Mouse (Mus musculus) lung, postnatal 0 days (tissue): ENCODE results near the gene Gm20388. TPM values are rescaled to one million over a fixed set of nuclear protein-coding genes. Genes with fewer than 3 reads are reported as not detected.

ENCODE experiments used
- ATAC-seq: fragments of 200-750 bp; cut with Nextera tagmentation; 2 replicates; pipeline ENCODE4 v1.8.0; 2017; ENCODE audit warnings: moderate library complexity
- DNase-seq: peaks from one replicate; pipeline ENCODE4 v3.0.0-alpha.2; 2016; ENCODE audit warnings: low spot score
- H3K27ac ChIP-seq: fragments of 300-500 bp; sonication (generic); 2 replicates; pipeline ENCODE4 v1.5.1; 2014; ENCODE audit warnings: antibody characterized with exemption, mild to moderate bottlenecking, low read length, mixed read lengths
- H3K27me3 ChIP-seq: fragments of 300-500 bp; sonication (generic); replicated peaks from 2 replicates; pipeline ENCODE4 v1.6.1; 2014; ENCODE audit warnings: low read length, mixed read lengths; ENCODE audit not compliant: insufficient read depth
- H3K36me3 ChIP-seq: fragments of 300-500 bp; sonication (generic); 2 replicates; pipeline ENCODE4 v1.6.1; 2014; ENCODE audit warnings: low read length, mixed read lengths; ENCODE audit not compliant: insufficient read depth
- H3K4me1 ChIP-seq: fragments of 300-500 bp; sonication (generic); 2 replicates; pipeline ENCODE4 v1.6.1; 2014; ENCODE audit warnings: antibody characterized with exemption, low read depth, low read length, mixed read lengths; ENCODE audit not compliant: insufficient read depth
- H3K4me2 ChIP-seq: fragments of 300-500 bp; sonication (generic); replicated peaks from 2 replicates; pipeline ENCODE4 v1.6.1; 2014; ENCODE audit warnings: low read depth, mild to moderate bottlenecking, low read length, moderate library complexity, mixed read lengths
- H3K4me3 ChIP-seq: fragments of 300-500 bp; sonication (generic); 2 replicates; pipeline ENCODE4 v1.5.1; 2014; ENCODE audit warnings: low read depth, low read length
- H3K9ac ChIP-seq: fragments of 300-500 bp; sonication (generic); replicated peaks from 2 replicates; pipeline ENCODE4 v1.6.1; 2014; ENCODE audit warnings: low read depth, mild to moderate bottlenecking
- H3K9me3 ChIP-seq: fragments of 300-500 bp; sonication (generic); 2 replicates; pipeline ENCODE4 v1.6.1; 2016; ENCODE audit warnings: low read length, mixed read lengths
- CTCF ChIP-seq: IDR thresholded peaks from 2 replicates; pipeline ENCODE4 v1.5.1; 2016; ENCODE audit warnings: antibody characterized with exemption, mild to moderate bottlenecking
- EP300 ChIP-seq: IDR thresholded peaks from 2 replicates; pipeline ENCODE4 v1.6.1; 2016; ENCODE audit warnings: antibody characterized with exemption, mild to moderate bottlenecking, control low read depth
- WGBS: fragments of 180-500 bp; shearing (Covaris S2); extraction: QIAGEN DNeasy Blood & Tissue Kit; methylation state at CpG from one replicate; pipeline ENCODE4 v1.1.7; 2014; 5-methylcytosine and 5-hydroxymethylcytosine counted together
- polyA plus RNA-seq: library from polyadenylated mRNA; unstranded; fragments of >200 nt; fragmentation: Nextera tagmentation; extraction: Ambion mirVana; gene quantifications from 2 replicates; pipeline ENCODE4 v1.2.1, GENCODE M21; 2015

Gene Gm20388
- polyA plus RNA-seq, 1 experiment from 2014 or later = not detected

GRCm38 (mm10) chr8:123760579-123760978, 3849.9 kb downstream of the Gm20388 start:
- H3K27me3 ChIP-seq = no peaks in the 10 kb centered on the region
- no peak overlapping the region for H3K4me3 ChIP-seq
- H3K36me3 ChIP-seq = no peaks in the 10 kb centered on the region
- DNase-seq (no peak), ATAC-seq (no peak)
- H3K9me3 ChIP-seq = no peaks in the 10 kb centered on the region
- no peak overlapping the region for H3K27ac ChIP-seq
- 60% methylated on average over 5 of the region's 5 CpGs for WGBS
- no peak overlapping the region for H3K9ac ChIP-seq
- H3K4me2 ChIP-seq = no peak overlapping the region
- no peak for TF ChIP-seq EP300
- peaks cover 8% of the 10 kb centered on the region; the same call in 1 of the 2 replicates for H3K4me1 ChIP-seq

DNA sequence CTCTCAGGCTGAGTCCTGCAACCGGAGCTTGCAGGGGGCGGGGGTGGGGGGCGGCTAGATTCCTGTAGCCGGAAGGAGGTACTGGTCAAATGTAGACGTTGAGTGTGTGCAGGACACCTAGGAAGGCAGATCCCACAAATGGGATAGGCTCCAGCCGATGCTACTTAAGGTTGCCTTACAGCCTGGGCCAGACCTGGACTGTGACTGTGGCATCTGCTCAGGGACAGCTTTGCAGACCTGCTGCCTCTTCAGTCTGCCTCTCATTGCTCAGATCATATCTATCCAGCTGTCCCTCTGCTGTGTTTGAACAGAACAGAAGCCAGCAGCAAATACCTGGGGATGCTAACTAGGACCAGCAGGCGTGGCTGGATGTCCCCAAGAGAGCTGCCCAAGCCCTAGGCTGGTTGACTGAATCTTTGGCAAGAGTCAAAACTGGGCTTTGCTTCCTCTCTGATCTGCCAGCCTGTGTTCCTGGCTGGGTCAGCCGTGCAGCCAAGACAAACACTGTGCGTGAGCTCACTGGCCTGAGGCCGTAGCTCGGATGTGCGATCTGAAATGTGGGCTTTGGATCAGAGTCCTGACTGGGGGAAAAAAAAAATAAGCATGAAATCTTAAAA, 3850.7 kb downstream of the Gm20388 start:
- Histone ChIP-seq H3K4me2 (no peak overlapping the region), H3K9me3 (no peaks in the 10 kb centered on the region), H3K36me3 (no peaks in the 10 kb centered on the region), H3K27ac (0 out of 2 replicates have a peak overlapping the region, but pooled peaks have one; percentile 32), H3K27me3 (no peaks in the 10 kb centered on the region), H3K4me1 (peaks cover 8% of the 10 kb centered on the region; the same call in 1 of the 2 replicates), H3K4me3 (no peak overlapping the region), H3K9ac (no peak overlapping the region)
- DNase-seq = peak; percentile 56
- peak; percentile 32 for ATAC-seq
- no peak for TF ChIP-seq CTCF
- no peak for TF ChIP-seq EP300
- WGBS = 31% methylated on average over 12 of the region's 12 CpGs

DNA sequence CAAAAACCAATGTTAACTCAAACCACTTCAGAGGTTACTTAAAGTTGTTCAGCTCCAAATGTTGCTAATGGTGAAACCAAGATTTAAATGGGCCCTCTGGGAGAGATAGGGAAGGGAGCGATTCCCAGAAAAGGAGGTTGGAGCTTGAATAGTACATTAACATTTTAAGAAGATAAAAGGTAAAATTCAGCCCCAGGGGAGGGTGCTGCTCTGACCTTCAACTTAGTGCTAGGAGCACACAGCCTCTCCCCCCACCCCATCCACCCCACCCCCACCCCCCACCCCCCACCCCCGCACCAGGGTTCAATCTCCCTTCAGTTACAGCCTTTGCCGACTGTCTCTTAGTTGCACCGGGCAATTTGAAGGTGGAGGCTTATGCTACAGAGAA, 3851.2 kb downstream of the Gm20388 start:
- Histone ChIP-seq H3K9me3 (no peaks in the 10 kb centered on the region), H3K4me3 (no peak overlapping the region), H3K27ac (no peak overlapping the region), H3K4me1 (peaks cover 8% of the 10 kb centered on the region; the same call in 1 of the 2 replicates), H3K9ac (no peak overlapping the region), H3K27me3 (no peaks in the 10 kb centered on the region), H3K4me2 (no peak overlapping the region), H3K36me3 (no peaks in the 10 kb centered on the region)
- no peak for DNase-seq
- ATAC-seq = no peak
- 42% methylated on average over 4 of the region's 4 CpGs for WGBS
- TF ChIP-seq EP300 (no peak), CTCF (no peak)

DNA sequence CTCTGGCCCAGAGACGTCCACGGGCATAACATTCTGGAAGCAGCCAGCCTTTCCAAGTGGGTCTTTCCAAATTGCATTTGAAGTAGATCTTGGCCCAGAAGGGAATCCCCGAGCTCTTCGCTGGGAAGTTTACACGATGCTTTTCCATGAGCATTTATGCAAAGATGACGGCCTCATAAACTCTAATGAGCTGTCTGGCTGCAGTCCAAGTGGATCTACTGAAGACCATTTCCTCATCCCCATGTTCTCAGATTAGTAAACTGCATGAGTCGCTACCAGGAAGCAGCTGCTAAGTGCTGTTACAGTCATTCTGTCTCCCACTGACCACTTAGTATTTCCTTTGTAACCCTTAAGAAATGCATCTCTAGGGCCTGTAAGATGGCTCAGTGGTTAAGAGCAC, 3852.7 kb downstream of the Gm20388 start:
- peaks cover 8% of the 10 kb centered on the region; the same call in 1 of the 2 replicates for H3K4me1 ChIP-seq
- TF ChIP-seq EP300 (peak; percentile 74), CTCF (no peak)
- no peaks in the 10 kb centered on the region for H3K27me3 ChIP-seq
- DNase-seq (peak; percentile 96), ATAC-seq (peak; percentile 78)
- no peak overlapping the region for H3K4me3 ChIP-seq
- H3K9ac ChIP-seq = no peak overlapping the region
- no peaks in the 10 kb centered on the region for H3K36me3 ChIP-seq
- H3K27ac ChIP-seq = peak overlapping the region; percentile 47
- 16% methylated on average over 7 of the region's 7 CpGs for WGBS
- H3K4me2 ChIP-seq = no peak overlapping the region
- H3K9me3 ChIP-seq = no peaks in the 10 kb centered on the region

GRCm38 (mm10) chr8:123764671-123765070, 3854.0 kb downstream of the Gm20388 start:
- 39% methylated on average over 4 of the region's 4 CpGs for WGBS
- no peak for ATAC-seq

GRCm38 (mm10) chr8:123766516-123766915, 3855.9 kb downstream of the Gm20388 start:
- WGBS = 86% methylated on average over 4 of the region's 4 CpGs
- no peak for ATAC-seq

More at GRCm38 (mm10) chr8:123764671-123765070, 3854.0 kb downstream of the Gm20388 start:
- no peaks in the 10 kb centered on the region for H3K9me3 ChIP-seq
- TF ChIP-seq CTCF (peak; percentile 51), EP300 (no peak)
- H3K9ac ChIP-seq = no peak overlapping the region
- no peak overlapping the region for H3K4me2 ChIP-seq
- no peak overlapping the region for H3K4me3 ChIP-seq
- no peak for DNase-seq
- H3K27ac ChIP-seq = no peak overlapping the region
- H3K27me3 ChIP-seq = no peaks in the 10 kb centered on the region
- H3K36me3 ChIP-seq = no peaks in the 10 kb centered on the region
- peaks cover 8% of the 10 kb centered on the region; the same call in 1 of the 2 replicates for H3K4me1 ChIP-seq

More at GRCm38 (mm10) chr8:123766516-123766915, 3855.9 kb downstream of the Gm20388 start:
- H3K27ac ChIP-seq = no peak overlapping the region
- H3K9ac ChIP-seq = no peak overlapping the region
- H3K36me3 ChIP-seq = no peaks in the 10 kb centered on the region
- no peak for TF ChIP-seq CTCF
- TF ChIP-seq EP300 = no peak
- H3K4me1 ChIP-seq = peaks cover 5% of the 10 kb centered on the region; the same call in 1 of the 2 replicates
- H3K4me2 ChIP-seq = no peak overlapping the region
- no peaks in the 10 kb centered on the region for H3K9me3 ChIP-seq
- H3K27me3 ChIP-seq = no peaks in the 10 kb centered on the region
- DNase-seq = no peak
- H3K4me3 ChIP-seq = no peak overlapping the region
